Mouse (Mus musculus): ENCODE measurements around the gene Kyat1. TPM values are rescaled to one million over a fixed set of nuclear protein-coding genes. Genes with fewer than 3 reads are reported as not detected.
"Not testable (repeated sequence)": the region's sequence is repeated elsewhere in the genome, so short reads cannot be mapped to it uniquely, and the experiment has no call there.

Gene Kyat1
- polyA plus RNA-seq, 1 experiment from 2014 or later: 17.4 TPM

GRCm38 (mm10) chr2:30161809-30162208 is 43.8 kb downstream of the Kyat1 start:
- H3K27ac ChIP-seq: no peak overlapping the region
- H3K27me3 ChIP-seq (replicated peaks): no peaks in the 10 kb centered on the region

DNA sequence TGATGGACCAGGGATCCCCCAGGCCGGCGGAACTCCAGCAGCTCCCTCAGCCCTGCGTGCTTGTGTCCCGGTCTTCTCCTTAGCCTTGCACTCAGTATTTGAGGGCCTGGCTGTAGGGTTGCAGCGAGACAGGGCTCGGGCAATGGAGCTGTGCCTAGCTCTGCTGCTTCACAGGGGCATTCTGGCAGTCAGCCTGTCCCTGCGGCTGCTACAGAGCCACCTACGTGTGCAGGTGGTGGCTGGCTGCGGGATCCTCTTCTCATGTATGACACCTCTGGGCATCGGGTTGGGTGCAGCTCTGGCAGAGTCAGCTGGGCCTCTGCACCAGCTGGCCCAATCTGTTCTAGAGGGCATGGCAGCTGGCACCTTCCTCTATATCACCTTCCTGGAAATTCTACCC is 45.8 kb downstream of the Kyat1 start:
- ATAC-seq (ENCODE audit: insufficient read depth, low FRiP score, low read depth); H3K4me1 ChIP-seq; H3K36me3 ChIP-seq; H3K27ac ChIP-seq; H3K9ac ChIP-seq; H3K4me3 ChIP-seq (replicated peaks); H3K27me3 ChIP-seq (replicated peaks); H3K9me3 ChIP-seq; H3K4me2 ChIP-seq: not testable (repeated sequence)
- 80% methylated on average over 9 of the region's 10 CpGs for WGBS

More at GRCm38 (mm10) chr2:30161809-30162208, 43.8 kb downstream of the Kyat1 start:
- Histone ChIP-seq H3K4me1 (no peaks in the 10 kb centered on the region), H3K9me3 (peaks cover 4% of the 10 kb centered on the region; the same call in 1 of the 2 replicates), H3K4me2 (no peak overlapping the region), H3K36me3 (no peaks in the 10 kb centered on the region), H3K4me3 (replicated peaks) (no peak overlapping the region), H3K9ac (no peak overlapping the region)
- no peak for ATAC-seq (ENCODE audit: insufficient read depth, low FRiP score, low read depth)

DNA sequence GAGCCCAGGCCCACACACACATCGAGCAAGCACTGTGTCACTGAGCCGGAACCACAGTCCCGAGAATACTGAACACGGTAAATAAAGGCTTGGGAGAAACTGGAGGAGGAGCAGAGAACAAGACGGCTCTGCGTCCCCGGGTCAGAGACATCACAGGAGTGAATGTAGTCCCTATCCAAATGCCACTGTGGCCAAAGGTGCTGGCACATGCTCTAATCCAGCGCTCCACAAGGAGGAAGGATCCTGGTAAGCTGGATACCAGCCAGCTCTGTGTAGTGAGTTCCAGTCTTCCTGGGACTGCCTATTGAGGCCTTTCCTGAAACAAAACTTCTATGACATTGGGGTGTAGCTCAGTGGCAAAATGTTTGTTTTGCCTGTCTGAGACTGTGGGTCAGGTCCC is 53.0 kb downstream of the Kyat1 start:
- Histone ChIP-seq H3K4me3 (replicated peaks) (no peak overlapping the region), H3K27me3 (replicated peaks) (no peaks in the 10 kb centered on the region), H3K27ac (no peak overlapping the region), H3K9ac (no peak overlapping the region), H3K4me1 (no peaks in the 10 kb centered on the region), H3K36me3 (peaks cover 29% of the 10 kb centered on the region), H3K9me3 (no peaks in the 10 kb centered on the region), H3K4me2 (no peak overlapping the region)
- whole genome bisulfite sequencing: 79% methylated on average over 8 of the region's 8 CpGs
- no peak for ATAC-seq (ENCODE audit: insufficient read depth, low FRiP score, low read depth)

DNA sequence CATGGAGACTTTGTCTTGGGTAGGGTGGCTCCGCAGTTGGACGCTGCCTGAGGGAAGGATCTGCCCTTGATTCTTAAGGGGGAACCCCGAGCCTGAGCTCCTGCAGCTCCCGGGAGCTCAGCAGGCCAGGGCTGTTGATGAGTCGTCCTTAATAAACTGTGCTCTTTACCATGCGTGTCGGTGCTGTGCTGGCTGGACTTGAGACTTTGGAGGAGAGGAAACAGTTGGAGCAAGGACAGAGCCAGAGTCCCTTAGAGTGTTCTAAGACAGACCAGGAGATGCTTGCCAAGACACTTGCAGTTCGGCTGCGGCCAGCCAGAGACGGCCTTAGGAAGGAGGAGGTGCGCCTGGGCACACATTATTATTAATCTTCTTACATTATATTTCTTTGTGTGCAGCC is 53.8 kb downstream of the Kyat1 start:
- Histone ChIP-seq H3K27ac (no peak overlapping the region), H3K4me2 (no peak overlapping the region), H3K4me3 (replicated peaks) (no peak overlapping the region), H3K9ac (no peak overlapping the region), H3K4me1 (no peaks in the 10 kb centered on the region), H3K27me3 (replicated peaks) (no peaks in the 10 kb centered on the region), H3K36me3 (peaks cover 37% of the 10 kb centered on the region), H3K9me3 (no peaks in the 10 kb centered on the region)
- no peak for ATAC-seq (ENCODE audit: insufficient read depth, low FRiP score, low read depth)
- WGBS: 85% methylated on average over 11 of the region's 11 CpGs

DNA sequence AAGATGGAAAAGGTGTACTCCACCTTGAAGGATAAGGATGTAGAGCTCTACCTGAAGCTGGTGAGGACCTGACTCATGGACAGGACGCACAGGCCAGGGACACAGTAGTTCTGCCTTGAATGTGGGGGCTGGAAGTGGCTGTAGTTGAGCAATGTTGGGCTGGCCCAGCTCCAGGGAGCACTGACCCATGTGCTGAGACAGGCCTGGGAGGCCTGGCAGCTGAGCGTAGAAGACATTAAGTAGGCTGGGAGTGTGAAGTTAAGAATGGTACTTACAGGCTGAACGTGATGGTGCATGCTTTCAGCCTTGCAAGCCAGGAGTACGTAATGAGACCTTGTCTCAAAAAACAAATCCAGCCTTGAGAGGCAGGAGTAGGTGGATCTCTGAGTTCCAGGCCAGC is 58.2 kb downstream of the Kyat1 start:
- peaks cover 56% of the 10 kb centered on the region for H3K36me3 ChIP-seq
- WGBS: 88% methylated on average over 4 of the region's 4 CpGs
- no peak for ATAC-seq (ENCODE audit: insufficient read depth, low FRiP score, low read depth)
- H3K4me1 ChIP-seq: no peaks in the 10 kb centered on the region
- H3K4me3 ChIP-seq (replicated peaks): no peak overlapping the region
- H3K9ac ChIP-seq: no peak overlapping the region
- no peaks in the 10 kb centered on the region for H3K27me3 ChIP-seq (replicated peaks)
- H3K9me3 ChIP-seq: no peaks in the 10 kb centered on the region
- H3K27ac ChIP-seq: no peak overlapping the region
- no peak overlapping the region for H3K4me2 ChIP-seq

GRCm38 (mm10) chr2:30144436-30144835 is 61.2 kb downstream of the Kyat1 start:
- Histone ChIP-seq H3K9ac (no peak overlapping the region), H3K27ac (no peak overlapping the region), H3K9me3 (no peaks in the 10 kb centered on the region), H3K4me1 (no peaks in the 10 kb centered on the region), H3K4me2 (no peak overlapping the region), H3K36me3 (peaks cover 58% of the 10 kb centered on the region), H3K27me3 (replicated peaks) (no peaks in the 10 kb centered on the region), H3K4me3 (replicated peaks) (no peak overlapping the region)
- 92% methylated on average over 4 of the region's 4 CpGs for WGBS
- no peak for ATAC-seq (ENCODE audit: insufficient read depth, low FRiP score, low read depth)

DNA sequence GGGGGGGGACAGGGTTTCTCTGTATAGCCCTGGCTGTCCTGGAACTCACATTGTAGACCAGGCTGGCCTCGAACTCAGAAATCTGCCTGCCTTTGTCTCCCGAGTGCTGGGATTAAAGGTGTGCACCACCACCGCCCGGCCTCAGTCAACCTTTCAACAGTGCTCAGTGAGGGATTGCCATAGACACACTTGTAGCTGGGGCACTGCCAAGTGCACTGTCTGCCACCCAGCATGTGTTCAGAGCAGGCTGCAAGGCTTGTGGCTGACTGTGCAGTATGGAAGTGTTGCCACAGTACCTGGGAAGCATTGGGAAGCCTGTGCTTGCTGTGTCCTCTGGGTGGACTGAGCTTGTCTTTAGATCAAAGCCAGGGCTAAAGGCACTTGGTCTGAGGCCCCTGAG is 65.6 kb downstream of the Kyat1 start:
- H3K4me2 ChIP-seq; H3K4me1 ChIP-seq; H3K27me3 ChIP-seq (replicated peaks); H3K27ac ChIP-seq; ATAC-seq (ENCODE audit: insufficient read depth, low FRiP score, low read depth); H3K9me3 ChIP-seq; H3K9ac ChIP-seq; H3K4me3 ChIP-seq (replicated peaks): not testable (repeated sequence)
- peaks cover 36% of the 10 kb centered on the region for H3K36me3 ChIP-seq
- 79% methylated on average over 4 of the region's 4 CpGs for WGBS

GRCm38 (mm10) chr2:30136458-30136857 is 69.2 kb downstream of the Kyat1 start:
- Histone ChIP-seq H3K36me3 (peaks cover 17% of the 10 kb centered on the region; the same call in 1 of the 2 replicates), H3K9me3 (no peaks in the 10 kb centered on the region), H3K4me3 (replicated peaks) (no peak overlapping the region), H3K27ac (no peak overlapping the region), H3K9ac (no peak overlapping the region), H3K4me1 (peaks cover 18% of the 10 kb centered on the region), H3K4me2 (no peak overlapping the region), H3K27me3 (replicated peaks) (no peaks in the 10 kb centered on the region)
- 81% methylated on average over 10 of the region's 10 CpGs for WGBS
- ATAC-seq (ENCODE audit: insufficient read depth, low FRiP score, low read depth): no peak

Other genes with a start within 250 kb of the Kyat1 start
- 74.3 and 78.5 TPM in 2 replicates for gene Sptan1, start 240.3 kb downstream of the Kyat1 start, polyA plus RNA-seq (2015; fragmentation: Nextera tagmentation; extraction: Ambion mirVana)
- 27.2 and 27.9 TPM in 2 replicates for gene Wdr34, start 157.0 kb downstream of the Kyat1 start, polyA plus RNA-seq (2015; fragmentation: Nextera tagmentation; extraction: Ambion mirVana)
- 426 and 452 TPM in 2 replicates for gene Set, start 148.5 kb downstream of the Kyat1 start, polyA plus RNA-seq (2015; fragmentation: Nextera tagmentation; extraction: Ambion mirVana)
- 7.9 and 10.5 TPM in 2 replicates for gene Pkn3, start 128.2 kb downstream of the Kyat1 start, polyA plus RNA-seq (2015; fragmentation: Nextera tagmentation; extraction: Ambion mirVana)
- 46.5 and 47.1 TPM in 2 replicates for gene Zdhhc12, start 112.2 kb downstream of the Kyat1 start, polyA plus RNA-seq (2015; fragmentation: Nextera tagmentation; extraction: Ambion mirVana)
- 7.0 and 7.1 TPM in 2 replicates for gene Zer1, start 81.3 kb downstream of the Kyat1 start, polyA plus RNA-seq (2015; fragmentation: Nextera tagmentation; extraction: Ambion mirVana)
- 6.4 and 9.1 TPM in 2 replicates for gene Tbc1d13, start 72.1 kb downstream of the Kyat1 start, polyA plus RNA-seq (2015; fragmentation: Nextera tagmentation; extraction: Ambion mirVana)
- gene Endog, start 34.4 kb downstream of the Kyat1 start, polyA plus RNA-seq (2015; fragmentation: Nextera tagmentation; extraction: Ambion mirVana): 28.8 and 31.5 TPM in 2 replicates
- gene Spout1, start 27.4 kb downstream of the Kyat1 start, polyA plus RNA-seq (2015; fragmentation: Nextera tagmentation; extraction: Ambion mirVana): 56.7 and 62.9 TPM in 2 replicates
- 37.2 and 37.6 TPM in 2 replicates for gene Lrrc8a, start 31.9 kb upstream of the Kyat1 start, polyA plus RNA-seq (2015; fragmentation: Nextera tagmentation; extraction: Ambion mirVana)
- 0.22 and 0.35 TPM in 2 replicates for gene Gm28035, start 34.7 kb upstream of the Kyat1 start, polyA plus RNA-seq (2015; fragmentation: Nextera tagmentation; extraction: Ambion mirVana)
- 13.1 and 14.2 TPM in 2 replicates for gene Phyhd1, start 60.4 kb upstream of the Kyat1 start, polyA plus RNA-seq (2015; fragmentation: Nextera tagmentation; extraction: Ambion mirVana)
- gene Gm28038, start 75.2 kb upstream of the Kyat1 start, polyA plus RNA-seq (2015; fragmentation: Nextera tagmentation; extraction: Ambion mirVana): not detected in 2 replicates
- 33.2 and 33.3 TPM in 2 replicates for gene Dolk, start 80.5 kb upstream of the Kyat1 start, polyA plus RNA-seq (2015; fragmentation: Nextera tagmentation; extraction: Ambion mirVana)
- 22.4 and 29.7 TPM in 2 replicates for gene Nup188, start 80.5 kb upstream of the Kyat1 start, polyA plus RNA-seq (2015; fragmentation: Nextera tagmentation; extraction: Ambion mirVana)
- 92.6 and 94.6 TPM in 2 replicates for gene Sh3glb2, start 153.5 kb upstream of the Kyat1 start, polyA plus RNA-seq (2015; fragmentation: Nextera tagmentation; extraction: Ambion mirVana)
- 20.8 and 24.3 TPM in 2 replicates for gene Miga2, start 158.4 kb upstream of the Kyat1 start, polyA plus RNA-seq (2015; fragmentation: Nextera tagmentation; extraction: Ambion mirVana)
- gene Dolpp1, start 186.4 kb upstream of the Kyat1 start, polyA plus RNA-seq (2015; fragmentation: Nextera tagmentation; extraction: Ambion mirVana): 42.5 and 45.5 TPM in 2 replicates
- gene Crat, start 210.0 kb upstream of the Kyat1 start, polyA plus RNA-seq (2015; fragmentation: Nextera tagmentation; extraction: Ambion mirVana): 22.2 and 24.2 TPM in 2 replicates
- gene Ptpa, start 210.2 kb upstream of the Kyat1 start, polyA plus RNA-seq (2015; fragmentation: Nextera tagmentation; extraction: Ambion mirVana): 128 and 137 TPM in 2 replicates